Mouse (Mus musculus): ENCODE data around the gene 5730596B20Rik. TPM values are rescaled to one million over a fixed set of nuclear protein-coding genes. Genes with fewer than 3 reads are reported as not detected.

Gene 5730596B20Rik
- polyA plus RNA-seq, 1 experiment: not detected

- H3K36me3 ChIP-seq (ENCODE audit: control insufficient read depth, insufficient read depth, low read length, poor library complexity, severe bottlenecking): no peaks in the 10 kb centered on the region
- H3K4me1 ChIP-seq (ENCODE audit: control insufficient read depth, insufficient read depth, low read length): no peaks in the 10 kb centered on the region
- H3K9me3 ChIP-seq (replicated peaks; ENCODE audit: control insufficient read depth, insufficient read depth, low read length, poor library complexity, severe bottlenecking): no peaks in the 10 kb centered on the region
- peak within 1 kb of the TSS; percentile 23 for H3K9ac ChIP-seq (ENCODE audit: low read depth, poor library complexity, severe bottlenecking)
- peaks cover 61% of the 10 kb centered on the region for H3K27me3 ChIP-seq (ENCODE audit: control insufficient read depth, insufficient read depth, low read length, poor library complexity, severe bottlenecking)
- H3K4me3 ChIP-seq (ENCODE audit: low read depth, low read length): peak within 1 kb of the TSS; percentile 72
- TF ChIP-seq POLR2A (IDR thresholded peaks at IDR 0.05; ENCODE audit: insufficient read depth, low read length): no peak
- peak; percentile 86 for TF ChIP-seq CTCF (IDR thresholded peaks at IDR 0.05; ENCODE audit: low read depth, low read length)
- TF ChIP-seq EP300 (IDR thresholded peaks at IDR 0.05; ENCODE audit: insufficient read depth, low read depth, low read length): no peak
- H3K27ac ChIP-seq (ENCODE audit: insufficient read depth, low read length): no peak within 1 kb of the TSS
Measured at GRCm38 (mm10) chr6:52221337-52221992, 44.2 kb downstream of the 5730596B20Rik start, which contains the start of gene Hoxa7. Gene Hoxa7, minus strand, starts transcription at chr6:52221854.

GRCm38 (mm10) chr6:52221993-52222685 is 44.8 kb downstream of the 5730596B20Rik start:
- H3K27ac ChIP-seq (ENCODE audit: insufficient read depth, low read length): no peak overlapping the region
- no peaks in the 10 kb centered on the region for H3K4me1 ChIP-seq (ENCODE audit: control insufficient read depth, insufficient read depth, low read length)
- no peaks in the 10 kb centered on the region for H3K36me3 ChIP-seq (ENCODE audit: control insufficient read depth, insufficient read depth, low read length, poor library complexity, severe bottlenecking)
- TF ChIP-seq POLR2A (IDR thresholded peaks at IDR 0.05; ENCODE audit: insufficient read depth, low read length) (no peak), CTCF (IDR thresholded peaks at IDR 0.05; ENCODE audit: low read depth, low read length) (no peak)
- no peaks in the 10 kb centered on the region for H3K9me3 ChIP-seq (replicated peaks; ENCODE audit: control insufficient read depth, insufficient read depth, low read length, poor library complexity, severe bottlenecking)
- H3K9ac ChIP-seq (ENCODE audit: low read depth, poor library complexity, severe bottlenecking): no peak overlapping the region
- H3K4me3 ChIP-seq (ENCODE audit: low read depth, low read length): no peak overlapping the region
- peaks cover 61% of the 10 kb centered on the region for H3K27me3 ChIP-seq (ENCODE audit: control insufficient read depth, insufficient read depth, low read length, poor library complexity, severe bottlenecking)

GRCm38 (mm10) chr6:52222729-52223128 is 45.4 kb downstream of the 5730596B20Rik start:
- Histone ChIP-seq H3K9me3 (replicated peaks; ENCODE audit: control insufficient read depth, insufficient read depth, low read length, poor library complexity, severe bottlenecking) (no peaks in the 10 kb centered on the region), H3K4me3 (ENCODE audit: low read depth, low read length) (no peak overlapping the region), H3K4me1 (ENCODE audit: control insufficient read depth, insufficient read depth, low read length) (no peaks in the 10 kb centered on the region), H3K9ac (ENCODE audit: low read depth, poor library complexity, severe bottlenecking) (no peak overlapping the region), H3K27me3 (ENCODE audit: control insufficient read depth, insufficient read depth, low read length, poor library complexity, severe bottlenecking) (peaks cover 63% of the 10 kb centered on the region), H3K36me3 (ENCODE audit: control insufficient read depth, insufficient read depth, low read length, poor library complexity, severe bottlenecking) (no peaks in the 10 kb centered on the region), H3K27ac (ENCODE audit: insufficient read depth, low read length) (no peak overlapping the region)
- TF ChIP-seq POLR2A (IDR thresholded peaks at IDR 0.05; ENCODE audit: insufficient read depth, low read length) (no peak), CTCF (IDR thresholded peaks at IDR 0.05; ENCODE audit: low read depth, low read length) (no peak), EP300 (IDR thresholded peaks at IDR 0.05; ENCODE audit: insufficient read depth, low read depth, low read length) (no peak)

GRCm38 (mm10) chr6:52223939-52224760 is 46.9 kb downstream of the 5730596B20Rik start:
- no peak for TF ChIP-seq POLR2A (IDR thresholded peaks at IDR 0.05; ENCODE audit: insufficient read depth, low read length)
- TF ChIP-seq EP300 (IDR thresholded peaks at IDR 0.05; ENCODE audit: insufficient read depth, low read depth, low read length): no peak
- no peak for TF ChIP-seq CTCF (IDR thresholded peaks at IDR 0.05; ENCODE audit: low read depth, low read length)
- no peak overlapping the region for H3K4me3 ChIP-seq (ENCODE audit: low read depth, low read length)
- no peaks in the 10 kb centered on the region for H3K36me3 ChIP-seq (ENCODE audit: control insufficient read depth, insufficient read depth, low read length, poor library complexity, severe bottlenecking)
- H3K4me1 ChIP-seq (ENCODE audit: control insufficient read depth, insufficient read depth, low read length): no peaks in the 10 kb centered on the region
- no peak overlapping the region for H3K9ac ChIP-seq (ENCODE audit: low read depth, poor library complexity, severe bottlenecking)
- peaks cover 59% of the 10 kb centered on the region for H3K27me3 ChIP-seq (ENCODE audit: control insufficient read depth, insufficient read depth, low read length, poor library complexity, severe bottlenecking)
- H3K9me3 ChIP-seq (replicated peaks; ENCODE audit: control insufficient read depth, insufficient read depth, low read length, poor library complexity, severe bottlenecking): no peaks in the 10 kb centered on the region
- H3K27ac ChIP-seq (ENCODE audit: insufficient read depth, low read length): no peak overlapping the region

GRCm38 (mm10) chr6:52224895-52225611 is 47.8 kb downstream of the 5730596B20Rik start:
- Histone ChIP-seq H3K27ac (ENCODE audit: insufficient read depth, low read length) (no peak overlapping the region), H3K27me3 (ENCODE audit: control insufficient read depth, insufficient read depth, low read length, poor library complexity, severe bottlenecking) (peaks cover 59% of the 10 kb centered on the region), H3K4me3 (ENCODE audit: low read depth, low read length) (peak overlapping the region; percentile 30), H3K36me3 (ENCODE audit: control insufficient read depth, insufficient read depth, low read length, poor library complexity, severe bottlenecking) (no peaks in the 10 kb centered on the region), H3K4me1 (ENCODE audit: control insufficient read depth, insufficient read depth, low read length) (no peaks in the 10 kb centered on the region), H3K9ac (ENCODE audit: low read depth, poor library complexity, severe bottlenecking) (no peak overlapping the region), H3K9me3 (replicated peaks; ENCODE audit: control insufficient read depth, insufficient read depth, low read length, poor library complexity, severe bottlenecking) (no peaks in the 10 kb centered on the region)
- TF ChIP-seq CTCF (IDR thresholded peaks at IDR 0.05; ENCODE audit: low read depth, low read length): no peak
- TF ChIP-seq POLR2A (IDR thresholded peaks at IDR 0.05; ENCODE audit: insufficient read depth, low read length): no peak
- no peak for TF ChIP-seq EP300 (IDR thresholded peaks at IDR 0.05; ENCODE audit: insufficient read depth, low read depth, low read length)

All from ES-Bruce4 (cell line).